Mouse (Mus musculus): ENCODE measurements at regions not wholly inside any gene's neighbourhood (a gene's known extent, or its start where the extent isn't known, plus 50 kb on each side); places are given as distances from the start of the nearest gene placed in this dataset.

- no peak for DNase-seq (ENCODE audit: low spot score)
These were observed 62.5 kb upstream of the Ube2e1 start for GRCm38 (mm10) chr14:18394071-18394745.

GRCm38 (mm10) chr14:18391824-18392486, 60.3 kb upstream of the Ube2e1 start:
- DNase-seq (ENCODE audit: low spot score), result no peak

- no peak for DNase-seq (ENCODE audit: low spot score)
These were observed 57.7 kb upstream of the Ube2e1 start for GRCm38 (mm10) chr14:18389390-18389789.

- DNase-seq (ENCODE audit: low spot score), result no peak
These were observed 54.5 kb upstream of the Ube2e1 start for GRCm38 (mm10) chr14:18385953-18386668.
